Mouse (Mus musculus): ENCODE results near the gene Plcd1. TPM values are rescaled to one million over a fixed set of nuclear protein-coding genes. Genes with fewer than 3 reads are reported as not detected.

The Plcd1 gene
- total and polyA plus RNA-seq, 3 experiments: 0.36 TPM; not detected in 2

GRCm38 (mm10) chr9:119138836-119139235, 45.5 kb upstream of the Plcd1 start:
- Histone ChIP-seq H3K36me3 (ENCODE audit: control insufficient read depth in 1 of 2, insufficient read depth in 2 of 2, low read length in 2 of 2) (no peaks in the 10 kb centered on the region), H3K4me1 (ENCODE audit: control insufficient read depth in 1 of 2, insufficient read depth in 2 of 2, low read length in 2 of 2) (no peaks in the 10 kb centered on the region), H3K9ac (ENCODE audit: control insufficient read depth, low read depth, low read length, poor library complexity, severe bottlenecking) (no peak overlapping the region), H3K79me2 (ENCODE audit: control insufficient read depth, insufficient read depth, low read length, poor library complexity) (no peaks in the 10 kb centered on the region), H3K9me3 (replicated peaks; ENCODE audit: insufficient read depth, low read length) (no peaks in the 10 kb centered on the region), H3K4me3 (ENCODE audit: control insufficient read depth in 1 of 2, insufficient read depth in 1 of 2, low read depth in 2 of 2, low read length in 2 of 2) (no peak overlapping the region), H3K27me3 (ENCODE audit: control insufficient read depth in 1 of 2, insufficient read depth in 2 of 2, low read length in 2 of 2) (no peaks in the 10 kb centered on the region; a peak in 1 of 4 replicates), H3K27ac (ENCODE audit: control insufficient read depth, low read depth, low read length) (no peak overlapping the region)
- no peak for DNase-seq (ENCODE audit: low read depth, low spot score)
- TF ChIP-seq MAX (IDR thresholded peaks at IDR 0.05; ENCODE audit: low read length) (no peak), MAZ (IDR thresholded peaks at IDR 0.05; ENCODE audit: low read depth, low read length) (no peak), KAT2A (conservative IDR thresholded peaks at IDR 0.05; ENCODE audit: low read depth, low read length) (no peak), POLR2AphosphoS5 (IDR thresholded peaks at IDR 0.05; ENCODE audit: borderline replicate concordance, low read depth, low read length) (no peak), USF1 (IDR thresholded peaks at IDR 0.05; ENCODE audit: low read depth, low read length) (no peak), MYB (IDR thresholded peaks at IDR 0.05; ENCODE audit: low read depth, low read length) (no peak), GABPA (IDR thresholded peaks at IDR 0.05; ENCODE audit: low read depth, low read length) (no peak), POLR2AphosphoS2 (IDR thresholded peaks at IDR 0.05; ENCODE audit: low read length) (no peak), NELFE (IDR thresholded peaks at IDR 0.05; ENCODE audit: low read depth, low read length) (no peak), HCFC1 (IDR thresholded peaks at IDR 0.05; ENCODE audit: low read depth, low read length) (no peak), JUND (IDR thresholded peaks at IDR 0.05; ENCODE audit: low read depth, low read length) (no peak), USF2 (IDR thresholded peaks at IDR 0.05; ENCODE audit: borderline replicate concordance in 1 of 2, insufficient read depth in 1 of 2, low read depth in 1 of 2, low read length in 2 of 2) (no peak)

GRCm38 (mm10) chr9:119130692-119131091, 37.4 kb upstream of the Plcd1 start:
- peaks cover 0 to 2% of the 10 kb centered on the region in 2 experiments; a peak in 2 of 4 replicates for H3K27me3 ChIP-seq (ENCODE audit: control insufficient read depth in 1 of 2, insufficient read depth in 2 of 2, low read length in 2 of 2)
- H3K27ac ChIP-seq (ENCODE audit: control insufficient read depth, low read depth, low read length): no peak overlapping the region
- no peaks in the 10 kb centered on the region for H3K9me3 ChIP-seq (replicated peaks; ENCODE audit: insufficient read depth, low read length)
- no peaks in the 10 kb centered on the region for H3K36me3 ChIP-seq (ENCODE audit: control insufficient read depth in 1 of 2, insufficient read depth in 2 of 2, low read length in 2 of 2)
- no peak overlapping the region for H3K4me3 ChIP-seq (ENCODE audit: control insufficient read depth in 1 of 2, insufficient read depth in 1 of 2, low read depth in 2 of 2, low read length in 2 of 2)
- no peak overlapping the region for H3K9ac ChIP-seq (ENCODE audit: control insufficient read depth, low read depth, low read length, poor library complexity, severe bottlenecking)
- no peaks in the 10 kb centered on the region for H3K79me2 ChIP-seq (ENCODE audit: control insufficient read depth, insufficient read depth, low read length, poor library complexity)
- 0 out of 4 replicates have a peak, but pooled peaks cover 0 to 4% of the 10 kb centered on the region in 2 experiments for H3K4me1 ChIP-seq (ENCODE audit: control insufficient read depth in 1 of 2, insufficient read depth in 2 of 2, low read length in 2 of 2)
- peak; percentile 47 for DNase-seq (ENCODE audit: low read depth, low spot score)
- TF ChIP-seq ETS1 (IDR thresholded peaks at IDR 0.05; ENCODE audit: low read depth, low read length) (no peak), GATA1 (IDR thresholded peaks at IDR 0.05; ENCODE audit: low read depth, low read length) (0 out of 2 replicates have a peak, but pooled peaks have one; percentile 18), TCF12 (IDR thresholded peaks at IDR 0.05; ENCODE audit: low read depth, low read length) (0 out of 2 replicates have a peak, but pooled peaks have one; percentile 9), USF1 (IDR thresholded peaks at IDR 0.05; ENCODE audit: low read depth, low read length) (no peak)

Data from MEL (cell line).